Mouse (Mus musculus) brain, adult 10 weeks (tissue): Measurements from ENCODE around the gene Olfr1226. TPM values are rescaled to one million over a fixed set of nuclear protein-coding genes. Genes with fewer than 3 reads are reported as not detected.

ENCODE experiments used
- polyA plus RNA-seq: library from polyadenylated mRNA; stranded (reverse); fragments of 350-450 nt; fragmentation: Illumina TruSeq; extraction: RNeasy Lipid Tissue Mini Kit (QIAGEN cat#74804); gene quantifications from one replicate; pipeline ENCODE4 v1.2.3, GENCODE M21; 2015; ENCODE audit warnings: low read depth, low replicate concordance

Olfr1226 gene
- not detected for polyA plus RNA-seq

GRCm38 (mm10) chr2:89199948-89200347, at the start of gene Olfr1226:
Gene Olfr1226 (minus strand): TSS chr2:89200048.

GRCm38 (mm10) chr2:89174569-89174968, 25.3 kb downstream of the Olfr1226 start, which contains the start of gene Olfr1225:
Gene Olfr1225 (minus strand): TSS chr2:89174669.

GRCm38 (mm10) chr2:89163991-89164390, 35.9 kb downstream of the Olfr1226 start, which contains the start of gene Olfr1224-ps1:
Gene Olfr1224-ps1 (minus strand): TSS chr2:89164091.

GRCm38 (mm10) chr2:89151460-89151859, 48.4 kb downstream of the Olfr1226 start, which contains the start of gene Olfr1223:
Gene Olfr1223 (minus strand): TSS chr2:89151560.

Other genes starting within 250 kb of the Olfr1226 start
- not detected for gene Olfr1212, start 246.1 kb downstream of the Olfr1226 start, polyA plus RNA-seq
- not detected for gene Gm13762, start 219.8 kb downstream of the Olfr1226 start, polyA plus RNA-seq
- gene Olfr1214, start 207.4 kb downstream of the Olfr1226 start, polyA plus RNA-seq = not detected
- not detected for gene Olfr1215, start 193.1 kb downstream of the Olfr1226 start, polyA plus RNA-seq
- not detected for gene Olfr1216, start 181.7 kb downstream of the Olfr1226 start, polyA plus RNA-seq
- not detected for gene Olfr1217, start 168.0 kb downstream of the Olfr1226 start, polyA plus RNA-seq
- gene Olfr1218, start 138.9 kb downstream of the Olfr1226 start, polyA plus RNA-seq = not detected
- not detected for gene Olfr1219, start 116.5 kb downstream of the Olfr1226 start, polyA plus RNA-seq
- gene Olfr1220, start 93.2 kb downstream of the Olfr1226 start, polyA plus RNA-seq = not detected
- gene Olfr1221, start 82.8 kb downstream of the Olfr1226 start, polyA plus RNA-seq = not detected
- not detected for gene Olfr1222, start 67.0 kb downstream of the Olfr1226 start, polyA plus RNA-seq
- not detected for gene Olfr1223, start 48.5 kb downstream of the Olfr1226 start, polyA plus RNA-seq
- not detected for gene Olfr1224-ps1, start 36.0 kb downstream of the Olfr1226 start, polyA plus RNA-seq
- not detected for gene Olfr1225, start 25.4 kb downstream of the Olfr1226 start, polyA plus RNA-seq
- not detected for gene Olfr1228, start 54.0 kb upstream of the Olfr1226 start, polyA plus RNA-seq
- gene Olfr1229, start 88.0 kb upstream of the Olfr1226 start, polyA plus RNA-seq = not detected
- gene Olfr1230, start 97.2 kb upstream of the Olfr1226 start, polyA plus RNA-seq = not detected
- not detected for gene Olfr1231, start 107.0 kb upstream of the Olfr1226 start, polyA plus RNA-seq
- gene Olfr1232, start 129.6 kb upstream of the Olfr1226 start, polyA plus RNA-seq = not detected
- gene Olfr1233, start 142.3 kb upstream of the Olfr1226 start, polyA plus RNA-seq = not detected
- not detected for gene Olfr1234, start 164.8 kb upstream of the Olfr1226 start, polyA plus RNA-seq
- not detected for gene Olfr1238, start 209.6 kb upstream of the Olfr1226 start, polyA plus RNA-seq
- gene Olfr1239, start 220.4 kb upstream of the Olfr1226 start, polyA plus RNA-seq = not detected
- not detected for gene Olfr1240, start 243.0 kb upstream of the Olfr1226 start, polyA plus RNA-seq